Mouse (Mus musculus): ENCODE results near the gene Fancl.

DNA sequence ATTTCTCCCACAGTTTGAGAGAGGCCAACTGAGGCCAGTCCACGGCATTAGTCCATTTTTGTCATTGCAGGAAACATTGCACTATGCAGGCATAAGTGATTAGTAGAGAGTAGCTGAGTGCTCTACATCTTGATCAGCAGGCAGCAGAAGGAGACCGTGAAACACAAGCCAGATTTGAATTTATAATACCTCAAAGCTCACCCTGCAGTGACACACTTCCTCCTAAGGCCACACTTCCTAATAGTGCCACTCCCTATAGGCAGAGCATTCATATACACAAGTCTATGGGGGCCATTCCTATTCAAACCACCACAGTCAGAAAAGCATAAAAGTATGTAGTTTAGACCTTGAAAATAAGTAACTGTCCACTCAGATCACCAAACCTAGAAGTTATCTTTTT, 11.8 kb upstream of the Fancl start:
- TF ChIP-seq CTCF (IDR thresholded peaks at IDR 0.05; ENCODE audit: borderline replicate concordance, insufficient read depth, low read length) (no peak), POLR2A (IDR thresholded peaks at IDR 0.05; ENCODE audit: low read depth, low read length) (no peak)
